Mouse (Mus musculus) G1E-ER4 (cell line): ENCODE data around the gene Taf8. TPM values are rescaled to one million over a fixed set of nuclear protein-coding genes. Genes with fewer than 3 reads are reported as not detected.

Source experiments
- GATA1 ChIP-seq: IDR thresholded peaks from one replicate; pipeline ENCODE4 v1.8.0; 2012; ENCODE audit warnings: low read length, inconsistent platforms
- polyA plus RNA-seq: library from polyadenylated mRNA; stranded (reverse); fragments of >175 nt; gene quantifications from 2 replicates; pipeline ENCODE4 v1.2.3, GENCODE M21; 2012

Taf8 gene
- polyA plus RNA-seq, 1 experiment: 23.1 TPM

DNA sequence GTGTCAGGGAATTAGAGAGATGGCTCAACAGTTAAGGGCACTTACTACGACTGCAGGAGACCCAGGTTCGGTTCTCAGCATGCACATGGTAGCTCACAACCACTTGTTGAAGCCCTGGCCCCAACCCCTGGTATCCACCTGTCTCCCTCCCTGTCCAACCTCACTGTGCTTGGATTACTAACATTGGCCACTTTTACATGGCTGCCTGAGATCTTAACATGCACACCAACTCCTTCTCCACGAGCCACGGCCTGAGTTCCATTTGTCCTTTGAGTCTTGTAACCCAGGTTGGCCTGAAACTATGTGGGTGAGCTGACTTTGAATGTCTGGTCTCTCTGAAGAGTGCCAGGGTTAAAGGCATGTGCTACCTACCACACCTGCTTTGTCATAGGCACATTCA lies 4.6 kb upstream of the Taf8 start:
- no peak for TF ChIP-seq GATA1

DNA sequence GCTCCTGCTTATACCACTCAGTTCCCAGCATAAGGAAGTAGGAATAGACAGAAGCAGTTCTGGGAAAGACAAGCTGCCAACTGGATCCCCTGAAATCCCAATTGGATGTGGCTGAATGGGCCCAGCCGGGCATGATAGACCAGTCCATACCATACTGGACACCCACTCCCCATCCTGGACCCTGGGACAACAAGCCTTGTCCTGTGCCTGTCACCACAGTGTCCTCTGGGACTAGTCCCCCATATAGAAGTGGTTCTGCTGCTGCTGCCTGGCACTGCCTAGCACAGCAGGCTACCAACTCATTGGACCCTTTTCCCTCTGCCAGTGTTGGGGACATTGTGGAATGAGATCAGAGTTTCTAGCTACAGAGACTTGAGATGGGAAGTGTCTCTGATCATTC lies 4.0 kb upstream of the Taf8 start:
- no peak for TF ChIP-seq GATA1

DNA sequence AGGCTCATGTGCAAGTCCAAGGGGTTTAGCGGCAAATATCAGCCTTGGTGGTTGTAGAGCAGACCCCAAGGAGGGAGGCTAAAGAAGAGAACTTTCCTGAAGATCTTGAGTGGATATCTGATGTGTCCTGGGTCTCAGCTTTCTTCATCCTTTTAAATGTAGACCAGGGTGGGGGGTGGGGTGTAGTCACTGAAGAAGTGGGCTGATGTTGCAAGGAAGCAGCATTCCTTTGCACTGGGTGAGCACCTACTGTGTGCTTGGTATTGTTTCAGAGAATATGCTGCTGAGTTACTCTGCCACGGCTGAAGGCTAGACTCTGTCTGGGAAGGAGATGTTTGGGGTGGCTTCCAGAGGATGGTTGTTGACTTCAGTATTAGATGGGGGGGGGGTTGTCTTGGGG lies 3.5 kb upstream of the Taf8 start:
- TF ChIP-seq GATA1: no peak

DNA sequence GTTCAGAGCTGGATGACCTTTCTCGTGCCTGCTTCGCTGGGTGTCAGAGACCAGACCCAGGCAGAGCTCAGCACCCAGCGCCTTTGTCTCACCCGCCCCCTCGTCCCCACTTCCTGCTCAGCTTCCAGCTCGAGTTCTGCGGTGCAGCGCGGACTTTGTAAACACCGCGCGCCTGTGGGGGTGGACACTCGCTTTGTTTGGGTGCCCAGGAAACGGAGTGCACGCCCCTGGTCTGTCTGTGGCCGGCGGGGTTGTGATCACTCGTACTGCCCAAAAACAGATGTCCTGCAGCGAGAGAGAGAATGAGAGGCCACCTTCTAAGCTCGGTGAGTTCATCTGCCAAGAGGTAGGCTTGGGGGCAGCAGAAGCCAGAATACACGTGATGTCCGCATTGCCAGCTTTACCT lies 2.9 kb upstream of the Taf8 start, which contains the start of gene Ccnd3:
Gene Ccnd3 (plus strand): TSS at position 111 of the 406 bp plus-strand sequence.
- TF ChIP-seq GATA1: no peak

DNA sequence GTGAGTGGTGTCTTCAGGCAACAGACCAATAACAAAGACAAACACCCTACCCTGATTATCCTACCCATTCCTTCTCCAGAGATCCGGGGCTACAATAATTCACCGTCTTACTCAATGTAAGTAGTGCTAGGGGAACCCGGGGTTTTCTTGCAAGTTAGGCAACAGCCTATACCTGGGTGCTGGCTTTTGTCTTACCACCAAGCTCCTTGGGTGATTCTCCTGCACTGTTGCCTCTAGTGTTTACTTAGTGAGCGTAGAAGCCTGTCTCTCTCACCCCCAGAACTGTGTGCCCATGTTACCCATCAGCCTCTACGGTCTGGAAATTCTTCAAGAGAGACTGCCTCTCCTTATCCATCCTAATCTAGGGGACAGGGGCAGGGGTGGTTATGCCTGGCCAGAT lies 2.1 kb upstream of the Taf8 start:
- no peak for TF ChIP-seq GATA1

DNA sequence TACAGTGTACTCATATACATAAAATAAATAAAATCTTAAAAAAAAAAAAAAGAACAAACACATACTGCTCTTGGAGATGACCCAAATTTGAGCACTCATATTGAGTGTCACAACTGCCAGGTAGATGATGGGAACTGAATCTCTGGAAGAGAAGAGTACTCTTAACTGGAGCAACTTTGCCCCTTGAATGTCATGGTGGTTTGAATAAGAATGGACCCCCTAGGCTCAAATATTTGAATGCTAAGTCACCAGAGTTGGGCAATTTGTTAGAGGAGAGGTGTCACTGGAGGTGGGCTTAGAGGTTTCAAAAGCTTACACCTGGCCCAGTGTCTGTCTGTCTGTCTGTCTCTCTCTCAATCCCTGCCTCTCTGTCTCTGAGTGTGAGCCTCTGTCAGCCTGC lies 1.6 kb upstream of the Taf8 start:
- TF ChIP-seq GATA1: no peak

DNA sequence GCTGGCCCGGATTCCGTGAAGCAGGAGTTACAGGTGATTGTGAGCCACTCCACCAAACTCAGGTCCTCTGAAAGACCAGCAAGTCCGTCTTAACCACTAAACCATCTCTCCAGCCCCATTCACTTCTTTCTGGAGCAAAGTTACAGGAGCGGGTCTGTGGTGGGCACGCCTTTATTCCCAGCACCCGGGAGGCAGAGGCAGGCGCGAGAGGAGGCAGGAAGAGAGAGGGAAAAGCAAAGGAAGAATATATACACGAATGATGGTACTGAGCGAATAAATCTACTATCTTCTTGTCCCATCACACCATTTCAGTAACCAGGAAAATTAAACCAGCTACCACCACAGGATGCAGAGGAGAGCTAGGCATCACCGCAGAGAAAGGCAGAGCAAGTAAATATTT lies 561 bp downstream of the Taf8 start:
- no peak for TF ChIP-seq GATA1

DNA sequence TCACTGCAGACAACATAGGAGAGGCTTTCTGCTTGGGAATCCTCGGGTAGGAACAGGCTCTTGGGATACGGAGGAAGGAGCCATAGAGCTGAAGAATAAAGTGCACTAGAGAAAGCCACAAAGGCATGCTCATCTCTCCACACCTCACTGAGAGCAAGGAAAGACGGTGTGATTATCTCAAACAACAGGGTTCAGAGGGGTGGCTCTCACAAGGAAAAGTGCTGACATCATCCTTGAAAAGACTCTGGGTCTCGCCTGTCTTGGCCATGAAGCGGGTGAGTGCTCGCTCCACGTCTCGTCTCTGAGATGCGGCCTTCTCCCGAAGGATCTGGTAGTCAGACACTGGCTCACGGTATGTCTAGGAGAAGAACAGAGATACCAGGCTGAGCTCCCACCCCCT lies 8.0 kb downstream of the Taf8 start:
- TF ChIP-seq GATA1: no peak

DNA sequence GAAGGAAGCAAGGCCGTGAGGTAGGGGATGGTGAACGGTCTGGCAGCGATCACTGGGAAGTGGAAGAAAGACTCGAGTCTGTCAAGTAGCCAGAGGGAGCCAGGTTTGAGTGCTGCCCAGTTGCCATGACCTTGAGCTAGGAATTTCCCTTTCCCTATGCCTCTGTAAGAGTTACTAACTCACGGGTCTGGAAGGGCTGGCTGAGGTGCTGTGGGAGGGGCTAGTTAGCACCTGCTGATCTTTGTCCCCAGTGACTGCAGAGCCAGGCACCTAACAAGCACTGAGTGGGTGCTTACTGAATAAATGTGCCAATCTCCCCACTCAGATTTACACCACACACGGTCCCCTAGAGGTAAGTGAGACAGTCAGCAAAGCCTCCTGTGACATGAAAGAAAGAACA lies 8.4 kb downstream of the Taf8 start:
- TF ChIP-seq GATA1: no peak

DNA sequence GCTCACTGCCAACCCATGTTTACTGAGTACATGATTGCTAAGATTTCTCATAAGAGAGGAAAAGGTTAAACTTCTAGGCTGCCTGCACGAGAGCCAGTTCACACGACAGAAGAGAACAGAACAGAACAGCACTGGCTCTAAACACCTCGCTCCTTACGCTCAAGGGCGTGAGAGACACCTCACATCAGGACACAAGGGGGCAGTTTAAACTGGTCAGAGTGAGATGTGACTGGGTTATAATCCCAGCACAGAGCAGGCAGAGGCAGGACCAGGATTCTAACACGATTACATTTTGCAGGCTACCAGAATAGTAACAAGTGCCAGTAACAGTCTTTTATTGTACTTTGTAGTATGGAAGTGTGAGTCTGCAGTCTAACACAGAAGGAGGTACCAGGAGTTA lies 9.4 kb downstream of the Taf8 start:
- no peak for TF ChIP-seq GATA1

DNA sequence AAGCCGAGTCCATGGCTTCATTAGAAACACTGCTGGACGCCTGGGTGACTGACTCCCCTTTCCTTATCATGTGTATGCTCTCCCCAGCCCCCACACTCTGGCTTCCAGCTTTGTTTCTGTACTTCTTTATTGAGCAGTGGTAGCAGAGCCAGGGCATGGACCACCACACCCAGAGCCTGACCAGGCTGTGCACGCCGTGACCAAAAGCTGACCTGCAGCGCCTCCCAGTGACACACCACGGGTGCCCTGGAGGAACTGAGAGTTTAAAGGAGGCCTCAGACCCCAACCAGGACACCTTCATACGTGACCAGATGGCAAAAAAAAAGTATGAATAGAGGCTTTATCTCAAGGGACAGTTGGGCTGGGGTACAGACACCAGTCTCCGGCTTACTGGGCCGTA lies 11.3 kb downstream of the Taf8 start:
- no peak for TF ChIP-seq GATA1

DNA sequence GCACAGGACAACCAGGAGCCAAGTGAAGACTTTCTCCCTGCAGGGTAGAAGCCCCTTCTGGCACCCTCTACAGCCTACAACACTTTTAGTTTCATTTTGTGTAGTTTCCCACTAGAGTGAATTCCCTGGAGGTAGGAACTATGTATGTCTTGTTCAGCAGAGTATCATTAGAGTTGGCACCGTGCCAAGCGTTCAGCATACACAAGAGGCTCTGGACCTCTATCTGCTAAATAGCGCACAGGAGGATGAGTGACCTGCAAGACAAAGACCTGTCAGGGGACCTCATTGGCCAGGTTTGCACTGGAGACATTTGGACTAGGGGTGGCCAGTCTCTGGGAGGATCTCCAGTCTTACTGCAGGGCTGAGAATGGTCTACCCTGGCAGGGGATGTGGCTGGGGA lies 16.3 kb downstream of the Taf8 start:
- TF ChIP-seq GATA1: no peak

DNA sequence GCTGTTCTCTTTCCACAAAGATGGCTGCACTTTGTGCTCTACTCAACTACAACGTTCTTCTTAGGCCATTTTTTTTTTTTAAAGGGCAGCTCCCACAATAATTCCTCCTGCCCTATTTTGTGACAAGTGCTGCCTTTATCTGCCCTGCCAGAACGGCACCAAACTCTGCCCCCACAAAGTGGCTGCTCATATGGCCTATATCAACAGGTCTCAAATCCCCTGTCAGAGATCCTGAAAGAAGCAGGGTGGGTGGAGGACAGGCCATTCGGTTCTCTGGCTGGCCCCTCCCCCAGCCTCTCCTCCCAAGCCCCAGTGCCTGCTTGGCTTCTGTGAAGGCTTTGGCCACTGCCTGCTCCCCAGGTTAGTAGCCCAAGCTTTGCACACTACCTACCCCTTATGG lies 17.1 kb downstream of the Taf8 start:
- TF ChIP-seq GATA1: no peak

DNA sequence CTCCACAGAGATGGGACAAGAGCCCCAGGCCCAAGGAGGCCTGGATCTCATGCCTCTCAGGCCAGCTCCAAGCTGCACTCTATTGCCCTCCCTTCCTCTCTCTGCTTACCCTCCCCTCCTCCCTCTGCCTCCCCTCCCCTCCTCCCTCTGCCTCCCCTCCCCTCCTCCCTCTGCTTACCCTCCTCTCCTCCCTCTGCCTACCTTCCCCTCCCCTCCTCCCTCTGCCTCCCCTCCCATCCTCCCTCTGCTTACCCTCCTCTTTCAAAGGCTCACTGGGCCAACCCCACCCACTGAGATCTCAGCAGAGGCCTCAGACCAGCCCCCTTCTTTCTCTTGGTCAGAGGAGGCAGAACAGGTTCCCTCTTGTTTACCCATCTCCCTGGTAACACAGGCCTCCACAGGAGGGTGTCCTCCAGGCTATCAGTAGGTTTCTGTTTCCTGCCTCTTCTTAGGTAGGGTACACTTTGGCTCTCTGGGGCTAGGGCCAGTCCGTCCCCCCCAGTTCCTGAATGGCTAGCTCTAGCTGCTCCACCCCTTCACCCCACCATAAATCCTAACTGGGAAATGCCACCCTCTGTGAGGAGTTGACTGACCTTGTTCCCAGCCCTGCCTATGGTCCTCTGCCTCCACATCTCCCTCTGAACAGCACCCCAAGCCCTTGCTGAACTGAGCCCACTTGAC lies 17.7 kb downstream of the Taf8 start:
- no peak for TF ChIP-seq GATA1

DNA sequence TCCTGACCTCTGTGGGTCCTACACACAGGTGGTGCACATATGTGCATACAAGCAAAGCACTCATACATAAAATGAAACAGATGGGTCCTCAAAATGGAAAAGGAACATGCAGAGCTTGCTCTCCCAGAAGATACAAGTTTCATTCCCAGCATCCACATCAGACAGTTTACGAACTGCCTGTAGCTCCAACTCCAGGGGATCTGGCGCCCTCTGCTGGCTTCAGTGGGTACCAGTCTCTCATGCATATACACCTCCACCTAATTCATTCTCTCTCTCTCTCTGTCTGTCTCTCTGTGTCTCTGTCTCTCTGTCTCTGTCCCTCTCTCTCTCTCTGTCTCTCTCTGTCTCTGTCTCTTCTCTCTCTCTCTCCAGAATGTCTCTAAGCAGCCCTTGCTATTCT lies 19.7 kb downstream of the Taf8 start:
- TF ChIP-seq GATA1: no peak

DNA sequence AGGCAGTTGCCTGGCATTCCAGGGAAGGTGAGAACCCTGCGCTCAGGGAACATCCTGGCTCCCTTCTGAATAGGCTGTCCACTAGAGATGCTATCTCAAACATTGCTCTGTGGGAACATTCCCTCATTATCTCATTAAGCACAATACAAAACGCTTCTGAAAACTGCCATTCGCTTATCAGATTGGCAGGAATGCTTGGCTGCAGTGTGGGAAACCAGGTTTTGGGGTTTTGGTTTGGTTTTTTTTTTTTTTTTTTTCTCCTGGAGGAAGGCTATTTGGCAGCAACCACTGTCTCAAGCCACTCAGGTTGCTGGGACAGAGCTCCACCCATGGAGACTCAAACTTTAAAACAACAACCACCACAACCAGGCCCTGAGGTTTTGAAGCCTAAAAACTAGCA lies 22.2 kb downstream of the Taf8 start:
- TF ChIP-seq GATA1: no peak

DNA sequence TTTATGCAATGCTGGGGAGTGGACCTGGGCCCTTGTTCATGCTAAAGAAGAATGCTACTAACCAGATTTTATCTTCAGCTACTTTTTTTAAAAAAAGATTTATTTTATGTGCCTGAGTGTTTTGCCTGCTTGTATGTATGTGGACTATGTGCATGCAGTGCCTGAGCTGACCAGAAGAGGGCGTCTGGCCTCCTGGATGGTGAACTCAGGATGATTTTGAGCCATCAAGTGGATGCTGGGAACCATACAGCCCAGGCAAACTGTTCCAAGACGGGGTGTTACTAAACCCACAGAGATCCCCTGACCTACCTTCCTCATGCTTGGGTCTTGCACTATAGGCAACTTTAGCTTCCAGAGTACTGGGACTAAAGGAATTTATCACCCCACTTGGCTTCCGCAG lies 26.4 kb downstream of the Taf8 start:
- no peak for TF ChIP-seq GATA1

DNA sequence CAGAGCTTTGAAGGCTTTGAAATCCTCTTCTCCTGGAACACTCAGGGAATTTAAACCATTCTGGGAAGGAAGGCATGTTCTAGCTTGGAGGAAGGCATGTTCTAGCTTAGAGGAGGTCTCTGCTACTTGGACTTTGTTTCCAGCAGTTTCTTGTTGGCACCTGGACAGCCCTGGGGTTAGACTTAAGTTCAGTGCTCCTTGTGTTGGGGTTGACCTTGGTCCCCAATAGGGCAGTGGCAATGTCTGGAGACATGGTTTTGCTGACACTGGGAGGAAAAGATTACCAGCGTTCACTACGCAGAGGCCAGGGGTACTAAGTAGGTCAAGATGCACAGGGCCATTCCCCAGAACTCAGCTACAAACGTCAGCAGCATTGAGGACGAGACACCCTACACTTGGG lies 26.9 kb downstream of the Taf8 start:
- TF ChIP-seq GATA1: no peak
